Mouse (Mus musculus): ENCODE results near the gene Kit. TPM values are rescaled to one million over a fixed set of nuclear protein-coding genes. Genes with fewer than 3 reads are reported as not detected.

Kit gene
- 1 to 10 TPM in 2 of 3 experiments, under 1 TPM in 1; 0.58 to 2.6 (median 1.1) TPM for polyA plus RNA-seq (2017; shearing (Covaris generic))

DNA sequence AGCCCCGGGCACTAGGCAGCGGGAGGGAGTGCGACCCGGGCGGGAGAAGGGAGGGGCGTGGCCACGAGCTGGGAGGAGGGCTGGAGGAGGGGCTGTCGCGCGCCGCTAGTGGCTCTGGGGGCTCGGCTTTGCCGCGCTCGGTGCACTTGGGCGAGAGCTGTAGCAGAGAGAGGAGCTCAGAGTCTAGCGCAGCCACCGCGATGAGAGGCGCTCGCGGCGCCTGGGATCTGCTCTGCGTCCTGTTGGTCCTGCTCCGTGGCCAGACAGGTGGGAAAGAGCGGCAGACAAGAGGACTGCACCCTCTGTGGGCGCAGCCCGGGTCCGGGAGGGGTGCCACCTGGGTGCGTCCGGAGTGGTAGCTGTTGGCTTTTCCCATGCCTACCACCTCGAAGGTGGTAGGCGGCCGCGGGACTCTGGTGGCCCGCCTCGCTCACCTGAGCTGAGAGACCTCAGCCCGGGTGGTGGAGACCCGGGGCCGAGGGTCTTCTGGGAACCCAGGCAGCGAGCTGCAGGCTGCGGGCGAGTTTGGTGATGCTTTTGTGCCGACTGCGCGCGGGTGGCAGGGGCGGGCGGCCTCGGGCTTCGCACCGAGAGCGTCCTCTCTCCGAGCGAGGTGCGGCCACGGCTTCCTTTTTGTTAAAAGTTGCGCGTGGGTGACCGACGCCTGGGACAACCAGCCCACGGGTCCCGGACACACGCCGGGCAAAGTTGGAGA is at the start of gene Kit:
TSS of gene Kit (plus strand) at position 65 of the 715 bp plus-strand sequence.
- ATAC-seq: no peak

DNA sequence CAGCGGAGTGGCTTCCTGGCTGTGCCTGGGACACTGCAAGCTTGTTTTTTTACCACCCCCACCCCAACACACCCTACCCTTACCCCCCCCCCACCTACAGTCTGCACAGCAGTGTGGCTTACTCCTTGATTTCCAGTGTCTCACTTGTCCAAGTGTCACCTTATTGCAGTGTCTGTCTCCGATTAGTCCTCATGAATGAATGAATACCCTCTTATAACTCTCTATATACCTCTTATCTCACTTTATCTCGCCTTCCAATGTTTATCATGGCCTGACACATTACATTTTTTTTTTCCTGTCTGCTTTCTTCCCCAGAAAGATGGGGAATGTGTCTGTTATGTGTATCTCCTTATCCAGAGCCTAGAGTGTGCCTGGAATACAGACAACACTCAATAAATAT is 38.6 kb upstream of the Kit start:
- no peak for ATAC-seq

DNA sequence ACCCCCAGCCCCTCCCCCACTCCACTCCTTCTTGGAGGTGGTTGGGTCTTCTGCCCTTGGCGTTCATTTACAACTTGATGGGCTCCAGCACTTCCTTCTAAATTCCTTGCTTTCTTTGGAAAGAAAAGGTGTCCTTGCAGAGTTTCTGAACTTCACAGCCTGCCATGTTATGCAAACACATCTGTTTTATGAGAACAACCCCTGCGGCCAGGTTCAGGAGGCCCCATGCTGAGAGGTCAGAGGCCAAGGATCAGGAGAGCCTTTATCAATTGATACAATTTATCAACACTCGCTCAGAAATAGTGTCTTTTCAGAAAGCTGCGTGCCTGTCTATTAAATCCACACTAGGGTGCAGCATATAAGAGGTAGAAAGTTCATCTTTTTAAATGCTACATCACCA is 37.0 kb upstream of the Kit start:
- ATAC-seq: no peak

DNA sequence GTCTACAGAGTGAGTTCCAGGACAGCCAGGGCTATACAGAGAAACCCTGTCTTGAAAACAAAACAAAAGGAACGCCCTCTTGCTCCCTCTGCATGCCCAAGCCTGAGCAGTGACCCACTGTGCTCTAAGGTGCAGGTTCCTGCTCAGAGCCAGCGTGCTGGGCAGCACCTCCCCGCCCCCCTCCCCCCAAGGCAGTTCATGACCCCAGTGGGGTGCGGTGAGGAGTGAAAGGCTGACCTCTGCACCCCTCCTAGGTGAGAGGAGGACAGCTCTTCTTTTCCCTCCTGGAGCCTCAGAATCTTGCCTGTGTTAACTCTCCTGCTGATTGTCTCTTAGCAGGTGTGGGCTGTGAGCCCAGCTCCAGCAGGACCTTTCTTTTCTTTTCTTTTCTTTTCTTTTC is 36.3 kb upstream of the Kit start:
- ATAC-seq: no peak

DNA sequence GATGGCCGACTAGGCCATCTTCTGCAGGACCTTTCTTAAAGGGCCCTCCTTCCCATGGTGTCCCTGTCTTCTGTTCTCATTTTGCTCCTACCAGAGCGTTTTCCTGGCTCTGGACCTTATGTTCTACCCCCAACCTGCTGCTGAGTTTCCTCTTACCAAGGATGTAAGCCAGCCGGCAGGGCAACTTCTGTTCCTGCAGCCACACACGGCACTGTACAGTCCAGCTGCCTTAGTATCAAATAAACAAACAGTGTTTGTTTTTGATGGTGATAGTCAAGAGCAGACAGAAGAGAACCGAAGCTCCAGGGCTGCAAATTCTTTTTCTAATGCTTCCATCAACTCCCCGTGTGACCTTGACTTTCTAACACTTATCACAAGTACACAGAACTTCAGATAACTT is 35.6 kb upstream of the Kit start:
- no peak for ATAC-seq

DNA sequence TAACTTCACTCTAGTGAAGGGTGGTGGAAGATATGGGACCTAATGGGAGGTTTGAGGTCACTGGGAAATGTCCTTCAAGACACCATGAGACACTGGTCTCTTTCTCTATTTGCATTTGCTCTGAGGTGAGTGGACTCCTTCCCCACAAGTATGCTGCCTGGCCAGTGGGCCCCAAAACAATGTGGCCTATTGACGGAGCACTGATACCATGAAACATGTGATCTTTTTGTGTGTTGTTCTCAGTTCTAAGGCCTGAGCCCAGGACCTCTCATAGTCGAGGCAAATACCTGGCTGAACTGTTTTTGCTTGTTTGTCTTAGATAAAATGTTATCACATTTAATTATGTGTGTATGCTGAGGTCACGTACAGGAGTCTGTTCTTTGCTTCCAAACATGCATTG is 31.0 kb upstream of the Kit start:
- ATAC-seq: no peak

DNA sequence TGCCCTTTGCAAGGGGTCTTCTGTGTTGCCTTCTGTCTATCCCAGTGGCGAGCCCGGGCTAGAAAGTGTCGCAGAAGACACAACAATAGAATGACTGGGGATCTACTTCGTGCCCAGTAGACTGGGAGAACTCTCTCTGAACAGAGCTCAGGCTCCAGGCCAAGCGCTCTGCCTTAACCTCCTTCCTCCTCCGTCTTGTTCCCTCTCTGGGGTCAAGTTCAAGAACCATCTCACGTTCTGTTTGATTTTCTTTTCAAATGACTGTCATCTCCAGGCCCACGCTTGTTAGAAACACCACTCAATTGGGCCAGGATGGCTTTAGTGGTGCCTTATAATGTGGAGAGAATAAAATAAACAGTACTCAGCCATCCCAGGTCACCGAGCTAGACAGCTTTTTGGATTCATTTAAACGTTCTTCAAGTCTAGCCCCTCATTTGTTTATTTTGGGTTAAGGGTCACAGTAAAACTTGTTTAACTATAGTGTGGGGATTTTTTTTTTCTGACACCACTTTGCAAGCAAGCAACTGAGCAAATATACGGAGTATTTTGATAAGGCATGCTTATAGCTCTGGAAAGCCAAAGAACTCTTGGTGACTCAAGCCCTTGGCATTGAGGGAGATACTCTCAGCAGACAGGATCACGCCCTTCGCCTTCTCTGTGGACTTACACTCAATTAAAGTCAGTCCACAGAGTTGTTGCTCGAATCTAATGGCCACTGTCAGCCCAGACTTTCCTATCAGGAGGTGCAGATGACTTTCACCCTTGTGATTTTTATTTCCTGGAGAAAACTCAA is 30.0 kb upstream of the Kit start:
- no peak for ATAC-seq

DNA sequence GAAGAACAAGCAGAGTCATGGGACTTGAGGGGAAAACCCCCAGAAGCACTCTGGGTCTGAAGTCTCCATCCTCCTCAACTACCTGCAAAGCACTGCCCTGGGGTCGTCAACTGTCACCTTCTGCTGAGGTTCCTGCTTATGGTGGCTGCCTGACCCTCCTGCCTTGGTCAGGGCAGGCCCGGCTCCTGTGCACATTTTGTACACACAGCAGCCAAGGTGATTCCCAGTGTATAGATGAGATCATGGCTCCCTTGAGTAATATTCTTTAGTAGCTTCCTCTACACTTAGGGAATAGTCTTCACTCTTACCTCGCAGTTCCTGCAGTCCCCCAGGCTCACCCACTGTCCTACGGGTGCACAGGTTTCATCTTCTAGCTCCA is 29.5 kb upstream of the Kit start:
- no peak for ATAC-seq

DNA sequence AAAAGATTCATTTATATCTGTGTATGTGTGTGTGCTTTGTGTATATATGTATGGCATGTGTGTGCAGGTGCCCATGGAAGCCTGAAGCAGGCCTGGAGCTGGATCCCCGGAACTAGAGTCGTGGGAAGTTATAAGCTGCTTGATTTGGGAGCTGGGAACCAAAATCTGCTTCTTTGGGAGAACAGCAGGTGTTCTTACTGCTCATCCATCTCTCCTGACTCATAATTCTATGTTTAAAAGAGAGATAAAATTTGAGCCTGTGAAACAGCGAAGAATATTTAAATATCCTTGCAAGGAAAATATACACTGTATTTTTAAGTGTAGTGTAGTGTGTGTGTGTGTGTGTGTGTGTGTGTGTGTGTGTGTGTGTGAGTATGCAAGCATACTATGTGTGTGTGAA is 21.7 kb upstream of the Kit start:
- ATAC-seq: no peak

DNA sequence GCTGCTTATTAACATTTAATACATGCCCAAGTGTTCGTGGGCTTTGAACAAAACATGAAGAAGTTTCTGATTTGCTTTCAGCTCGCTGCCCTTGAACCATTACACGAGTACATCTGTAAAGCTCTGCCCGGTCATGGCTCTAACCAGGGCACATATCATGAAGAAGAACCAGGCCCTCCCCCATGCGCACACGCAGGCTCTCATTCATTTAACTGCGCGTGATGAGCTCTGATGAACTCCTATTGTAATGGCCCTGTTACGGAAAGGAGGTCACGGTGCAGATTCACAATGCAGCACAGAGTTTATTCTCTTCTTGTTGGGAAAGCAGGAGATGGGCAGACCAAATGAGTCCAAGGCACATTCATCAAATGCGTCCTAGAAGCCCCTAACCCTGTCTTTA is 17.1 kb upstream of the Kit start:
- no peak for ATAC-seq

DNA sequence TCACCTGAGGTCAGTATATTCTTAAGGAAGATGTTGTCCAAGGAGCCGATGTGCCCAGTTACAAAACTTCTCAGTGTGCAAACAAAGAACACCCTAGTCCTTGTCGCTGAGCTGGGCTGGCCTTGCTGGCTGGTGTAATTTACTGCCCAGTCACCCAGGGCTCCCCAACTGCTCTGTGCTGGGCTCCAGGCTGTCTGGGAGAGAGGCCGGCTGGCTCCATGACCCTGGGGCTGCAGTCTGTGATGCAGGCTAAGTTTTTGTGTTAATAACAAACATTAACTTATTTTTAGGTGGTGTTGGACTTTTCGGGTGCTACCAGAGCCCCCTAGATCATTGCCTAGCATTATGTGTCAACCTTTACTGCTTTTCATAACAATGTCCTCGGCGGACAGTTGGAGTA is 15.4 kb upstream of the Kit start:
- ATAC-seq: no peak

DNA sequence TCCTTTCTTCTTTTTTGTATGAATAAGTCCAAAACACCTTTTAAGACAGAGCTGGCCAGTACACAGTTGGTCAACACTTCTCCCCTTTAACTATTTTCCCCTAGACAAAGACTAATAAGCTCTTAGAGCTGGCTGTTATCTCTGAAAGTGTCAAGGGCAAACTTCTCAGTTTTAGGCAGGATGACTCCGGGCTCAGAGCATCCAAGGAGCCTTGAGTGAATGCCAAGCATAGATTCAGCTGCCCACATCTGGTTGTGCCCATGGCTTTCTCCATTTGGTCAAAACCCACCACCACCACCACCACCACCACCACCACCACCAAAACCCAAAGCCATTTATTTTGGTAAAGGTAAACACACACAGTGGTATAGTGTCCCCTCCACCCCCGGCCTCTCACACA is 13.5 kb upstream of the Kit start:
- no peak for ATAC-seq

DNA sequence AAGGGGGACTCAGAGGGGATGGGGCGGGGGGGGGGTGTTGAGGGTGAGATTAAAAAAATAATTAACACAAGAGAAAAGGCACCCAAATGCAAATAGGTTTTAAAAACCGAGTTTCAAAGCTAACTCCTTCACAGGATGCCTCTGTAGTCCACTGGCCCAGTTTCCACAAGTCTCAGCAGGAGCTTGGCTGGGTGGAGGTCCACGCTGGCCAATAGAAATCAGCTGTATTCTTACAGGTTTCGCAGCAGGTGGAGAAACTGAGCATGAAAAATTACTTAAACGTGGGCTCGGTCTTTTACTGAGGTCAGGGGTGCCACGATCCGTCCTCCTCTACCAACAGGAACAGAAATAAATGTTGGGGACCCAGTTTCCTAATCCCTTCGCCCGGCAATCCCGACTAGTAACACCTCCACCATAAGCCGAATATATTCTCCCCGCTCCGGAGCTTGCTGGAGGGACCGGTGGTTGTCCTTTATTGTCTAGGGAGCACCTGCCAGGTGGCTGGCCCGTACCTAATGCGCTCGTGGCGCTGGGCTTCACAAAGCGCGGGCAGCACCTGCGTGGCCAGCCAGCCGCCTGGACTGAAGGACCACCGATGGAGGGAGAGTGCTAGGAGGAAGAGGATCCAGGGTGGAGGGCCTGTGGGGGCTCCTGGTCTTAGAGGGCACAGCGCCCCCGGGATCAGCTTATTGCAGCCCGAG is 415 bp upstream of the Kit start:
- ATAC-seq: no peak

DNA sequence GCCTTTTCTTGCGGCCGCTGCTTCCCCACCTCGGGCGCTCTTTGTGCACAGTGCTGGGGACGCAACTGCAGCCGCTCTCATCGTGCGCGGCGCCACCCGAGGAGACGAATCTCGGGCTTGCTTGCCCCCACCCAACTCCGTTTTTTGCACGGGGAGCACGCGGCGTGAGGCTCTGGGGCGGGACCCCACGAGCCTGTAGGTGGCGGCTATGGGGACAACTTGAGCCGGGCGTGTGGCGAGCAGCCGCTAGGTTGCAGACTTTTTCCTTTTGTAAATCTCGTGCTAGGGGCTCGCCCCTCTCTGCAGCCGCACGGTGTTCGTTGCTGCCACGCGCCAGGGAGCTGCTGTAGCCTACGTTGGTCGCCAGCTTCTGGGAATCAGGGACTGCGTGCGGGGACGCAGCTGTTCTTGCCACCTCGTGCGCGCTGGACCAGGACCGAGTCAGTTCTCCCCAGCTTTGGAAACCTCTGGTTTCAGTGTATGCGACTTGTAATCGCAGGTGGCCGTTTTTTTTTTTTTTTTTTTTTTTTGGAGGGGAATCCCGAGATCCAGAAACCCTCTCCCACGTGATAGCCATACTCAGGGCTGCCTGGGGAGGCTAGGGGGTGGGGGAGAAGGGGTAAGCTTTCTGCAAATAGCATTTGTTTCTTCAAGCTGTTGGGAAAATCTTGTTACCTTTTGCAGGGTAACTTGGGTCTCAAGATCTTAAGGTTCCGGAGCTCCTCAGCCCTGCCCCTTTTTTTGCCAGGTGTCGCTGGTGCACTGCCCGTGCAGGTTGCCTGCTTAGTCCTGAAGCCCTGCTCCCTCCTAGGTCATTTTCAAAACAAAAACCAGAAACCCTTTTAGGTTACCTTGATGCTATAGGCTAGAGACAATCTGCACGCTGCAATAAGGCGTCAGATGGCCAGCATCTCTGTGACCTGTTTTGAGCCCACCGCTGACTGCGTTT is 1.1 kb downstream of the Kit start:
- no peak for ATAC-seq

DNA sequence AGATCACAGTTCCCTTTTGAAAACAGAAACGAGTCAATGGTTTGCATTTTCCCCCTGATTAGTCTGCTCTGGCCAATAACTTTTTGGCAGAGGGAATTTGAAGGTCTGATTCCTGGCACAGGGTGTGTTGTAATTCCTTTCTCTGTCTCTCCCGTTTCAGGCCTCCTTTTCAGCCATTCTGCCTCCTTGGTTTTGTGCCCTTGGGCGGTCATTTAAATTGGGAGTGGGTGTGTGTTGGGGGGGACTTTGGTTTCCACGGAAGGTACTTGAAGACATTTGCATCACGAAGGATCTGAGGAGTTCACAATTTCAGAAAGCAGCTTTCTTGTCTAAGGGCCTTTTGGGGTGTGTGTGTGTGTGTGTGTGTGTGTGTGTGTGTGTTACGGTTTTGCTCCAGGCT is 2.0 kb downstream of the Kit start:
- no peak for ATAC-seq

DNA sequence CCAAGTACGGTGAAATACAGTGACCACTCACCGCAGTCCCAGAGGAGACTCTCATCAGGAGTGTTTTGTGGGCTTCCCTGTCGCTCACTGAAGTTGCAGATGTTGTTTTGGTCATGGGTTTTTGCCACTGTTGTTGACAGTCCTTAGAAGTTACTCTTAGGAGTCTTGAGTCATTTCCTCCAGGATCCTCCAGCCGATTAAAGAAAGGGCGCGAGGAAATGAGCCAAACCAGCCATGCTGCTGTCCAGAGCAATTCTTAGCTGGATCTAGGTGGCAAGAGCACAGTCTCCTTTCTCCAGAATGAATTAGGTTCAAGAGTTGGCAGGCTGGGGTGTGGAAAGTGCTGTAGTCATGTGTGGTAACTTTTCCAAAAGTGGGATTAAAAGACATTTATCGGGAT is 3.4 kb downstream of the Kit start:
- no peak for ATAC-seq

DNA sequence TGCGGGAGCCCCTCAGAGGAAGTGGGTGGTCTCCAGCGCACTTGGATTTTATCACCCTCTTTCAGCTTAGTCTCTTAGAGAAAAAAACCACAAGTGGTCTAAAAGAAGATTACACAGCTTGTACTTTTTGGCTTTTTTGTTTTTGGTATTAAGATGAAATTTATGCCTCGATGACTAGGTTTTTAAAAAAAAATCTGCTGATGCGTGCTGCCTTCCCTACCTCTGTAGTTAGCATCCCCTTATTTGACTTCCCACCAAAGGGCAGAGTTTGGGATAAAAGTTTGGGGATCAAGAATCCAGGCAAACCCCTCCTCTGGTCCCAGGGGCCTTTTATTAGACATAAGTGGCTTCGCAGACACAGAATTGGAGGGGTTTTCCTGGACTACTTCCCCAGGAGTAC is 4.5 kb downstream of the Kit start:
- no peak for ATAC-seq

DNA sequence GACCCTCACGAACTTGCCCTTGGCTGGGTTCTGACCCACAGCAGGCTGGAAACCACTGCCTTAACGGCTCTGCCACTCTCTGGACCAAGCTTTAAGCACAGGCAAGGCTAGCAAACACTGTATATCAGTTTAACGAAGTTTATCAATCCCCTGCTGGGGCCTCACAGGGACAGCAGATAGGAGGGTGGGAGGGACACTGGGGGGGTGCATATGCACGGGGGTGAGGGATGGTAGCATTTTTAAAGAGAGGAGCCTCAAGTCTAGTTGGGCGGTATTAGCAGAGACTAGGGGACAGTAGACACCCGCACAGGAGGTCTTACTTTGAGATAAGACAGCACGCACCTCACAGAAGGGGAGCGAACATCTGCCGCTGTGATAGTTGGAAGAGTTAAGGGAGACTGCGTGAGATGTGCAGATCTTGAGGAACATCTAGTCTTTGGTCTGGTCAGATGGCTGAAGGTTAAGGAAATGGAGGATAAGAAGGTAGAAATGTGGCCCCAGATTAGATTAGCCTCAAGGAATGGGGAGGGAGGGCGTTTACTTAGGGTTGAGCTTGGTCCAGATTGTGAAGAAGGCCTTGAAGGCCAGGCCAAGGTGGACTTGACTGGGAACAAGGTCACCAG is 5.0 kb downstream of the Kit start:
- no peak for ATAC-seq

DNA sequence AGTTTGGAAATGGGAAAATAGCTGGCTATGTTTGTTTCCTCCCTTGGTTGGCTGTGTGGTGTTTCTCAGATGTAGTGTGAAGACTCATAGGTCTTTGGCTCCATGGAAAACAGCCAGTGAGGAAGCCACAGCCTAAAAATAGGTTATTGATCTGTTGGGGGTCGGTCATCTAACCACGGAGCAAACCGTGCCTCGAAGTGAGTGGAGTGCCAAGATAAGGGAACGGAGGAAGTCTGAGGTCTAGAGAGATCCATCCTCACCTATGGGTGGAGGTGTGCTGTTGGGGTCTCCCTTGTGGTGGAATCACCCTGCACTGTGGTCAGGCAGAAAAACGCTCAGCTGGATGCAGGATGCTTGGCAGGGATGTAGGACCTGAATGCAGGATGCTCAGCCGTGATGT is 7.2 kb downstream of the Kit start:
- ATAC-seq: no peak

DNA sequence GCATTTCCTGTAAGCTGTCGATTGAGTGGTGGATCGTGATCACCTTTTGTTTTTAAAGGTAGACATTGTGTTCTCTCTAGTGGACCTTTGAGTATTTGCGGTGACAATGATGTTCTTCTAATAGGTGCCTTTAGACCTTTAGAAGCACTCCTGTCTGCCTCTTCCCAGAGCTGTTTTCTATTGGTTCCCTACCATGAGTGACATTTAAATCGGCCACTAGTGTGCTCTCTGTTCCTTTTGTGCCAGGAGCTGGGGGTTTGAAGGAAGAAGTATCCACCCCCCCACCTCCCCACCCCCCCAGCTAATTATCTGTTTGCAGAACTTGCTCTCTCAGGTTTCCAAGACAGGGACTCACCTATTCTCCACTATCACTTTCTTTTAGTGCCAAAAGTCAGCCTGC is 13.1 kb downstream of the Kit start:
- ATAC-seq: no peak

DNA sequence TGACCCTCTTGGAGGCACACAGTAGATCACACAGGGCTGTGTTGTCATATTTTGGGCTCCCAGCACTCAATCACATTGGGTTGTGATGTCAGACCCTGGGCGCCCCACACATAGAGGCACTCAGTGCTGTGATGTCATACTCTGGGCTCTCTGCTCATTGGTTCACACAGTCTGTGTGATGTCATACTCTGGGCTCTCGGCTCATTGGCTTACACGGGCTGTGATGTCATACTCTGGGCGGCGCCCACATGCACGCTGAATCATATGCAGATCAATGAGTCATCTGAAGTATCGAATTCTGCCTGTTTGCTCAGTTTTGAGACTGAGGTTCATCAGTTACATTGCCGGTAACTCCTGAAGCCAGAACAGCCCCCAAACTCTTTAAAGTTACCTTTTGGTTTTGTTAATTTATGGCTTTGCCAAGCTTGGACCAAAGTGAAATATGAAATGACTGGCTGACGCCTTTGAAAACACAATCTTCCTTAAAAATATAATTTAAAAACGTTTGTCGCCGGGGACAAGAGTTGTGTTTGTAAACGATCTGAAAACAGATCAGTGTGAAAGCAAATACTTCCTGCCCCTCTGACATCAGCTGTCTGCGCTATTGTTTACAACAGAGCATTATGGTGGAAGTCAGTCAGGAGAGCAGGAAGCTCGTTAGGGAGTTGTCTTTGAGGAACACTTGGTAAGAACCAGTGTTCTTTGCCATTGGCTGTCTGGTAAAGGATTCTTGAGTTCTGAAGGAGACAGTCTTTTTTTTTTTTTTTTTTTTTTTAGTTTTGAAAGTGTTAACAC is 15.0 kb downstream of the Kit start:
- no peak for ATAC-seq
